In genomic region chr5:73480700-73481099, GRCm38 (mm10) we compare ENCODE assay signal across 8 mouse cellular contexts. TPM values are rescaled to one million over a fixed set of nuclear protein-coding genes. Genes with fewer than 3 reads are reported as not detected.
DNase-seq lines count a peak whose midpoint lies in the region; ATAC-seq and TF ChIP-seq lines count a peak whose summit lies in the region.

Gene Dcun1d4, plus strand, starts transcription at chr5:73481000.

- peaks cover 7% of the 10 kb centered on the region; the same call in 1 of the 2 replicates for H3K4me1 ChIP-seq in testis, adult 2 months (ENCODE audit: control insufficient read depth, insufficient read depth, low read length)
- peaks cover 5% of the 10 kb centered on the region; the same call in 1 of the 2 replicates for H3K4me1 ChIP-seq in forebrain, embryonic 12.5 days
- H3K4me1 ChIP-seq in midbrain, embryonic 16.5 days (ENCODE audit: control insufficient read depth, insufficient read depth, low read length): no peaks in the 10 kb centered on the region

- no peak within 1 kb of the TSS for H3K9ac ChIP-seq in forebrain, embryonic 12.5 days
- H3K9ac ChIP-seq in midbrain, embryonic 16.5 days (ENCODE audit: low read depth, low read length): no peak within 1 kb of the TSS

- 82% methylated on average over 7 of the region's 7 CpGs for WGBS in forebrain, embryonic 12.5 days
- 83% methylated on average over 7 of the region's 7 CpGs for WGBS in midbrain, embryonic 16.5 days

- no peaks in the 10 kb centered on the region for H3K36me3 ChIP-seq in testis, adult 2 months (ENCODE audit: control insufficient read depth, insufficient read depth, low read length)
- H3K36me3 ChIP-seq in forebrain, embryonic 12.5 days (replicated peaks): no peaks in the 10 kb centered on the region
- H3K36me3 ChIP-seq in midbrain, embryonic 16.5 days (ENCODE audit: control insufficient read depth, insufficient read depth, low read length): no peaks in the 10 kb centered on the region

- no peak for TF ChIP-seq CTCF in testis, adult 2 months (IDR thresholded peaks at IDR 0.05; ENCODE audit: control insufficient read depth, insufficient read depth, insufficient replicate concordance, low read depth, low read length)

- no peaks in the 10 kb centered on the region for H3K27me3 ChIP-seq in testis, adult 2 months (ENCODE audit: control insufficient read depth, insufficient read depth, low read length)
- H3K27me3 ChIP-seq in forebrain, embryonic 12.5 days: no peaks in the 10 kb centered on the region
- no peaks in the 10 kb centered on the region for H3K27me3 ChIP-seq in midbrain, embryonic 16.5 days (ENCODE audit: control insufficient read depth, insufficient read depth, low read depth, low read length)

- peak; percentile 54; the same call in 1 of the 2 replicates for TF ChIP-seq POLR2A in testis, adult 2 months (IDR thresholded peaks at IDR 0.05; ENCODE audit: control insufficient read depth, low read depth, low read length)

- ATAC-seq in forebrain, embryonic 12.5 days (ENCODE audit: low FRiP score): no peak
- ATAC-seq in inflammation-experienced regulatory T-cells, adult 6 months: no peak
- no peak for ATAC-seq in midbrain, embryonic 16.5 days

- DNase-seq in testis, postnatal 14 days (ENCODE audit: low spot score): no peak
- no peak for DNase-seq in thymus, postnatal 10 days (ENCODE audit: low spot score in 2 of 2)
- DNase-seq in urinary bladder, adult 18-20 months (ENCODE audit: low spot score in 2 of 2): no peak
- DNase-seq in right cerebral cortex, postnatal 10 days (ENCODE audit: low spot score in 2 of 2): no peak

- peak within 1 kb of the TSS; percentile 71 for H3K4me3 ChIP-seq in testis, adult 2 months (ENCODE audit: control insufficient read depth, low read depth, low read length)
- H3K4me3 ChIP-seq in forebrain, embryonic 12.5 days (replicated peaks): no peak within 1 kb of the TSS
- no peak within 1 kb of the TSS for H3K4me3 ChIP-seq in midbrain, embryonic 16.5 days (ENCODE audit: low read depth, low read length)

- H3K9me3 ChIP-seq in forebrain, embryonic 12.5 days: no peaks in the 10 kb centered on the region
- no peaks in the 10 kb centered on the region for H3K9me3 ChIP-seq in midbrain, embryonic 16.5 days (replicated peaks; ENCODE audit: control insufficient read depth, low read length, poor library complexity, severe bottlenecking)

- no peak within 1 kb of the TSS for H3K27ac ChIP-seq in testis, adult 2 months (ENCODE audit: control insufficient read depth, insufficient read depth, low read depth, low read length)
- no peak within 1 kb of the TSS for H3K27ac ChIP-seq in forebrain, embryonic 12.5 days
- H3K27ac ChIP-seq in midbrain, embryonic 16.5 days (ENCODE audit: low read length): no peak within 1 kb of the TSS

- H3K4me2 ChIP-seq in forebrain, embryonic 12.5 days: no peak within 1 kb of the TSS
- no peak within 1 kb of the TSS for H3K4me2 ChIP-seq in midbrain, embryonic 16.5 days (ENCODE audit: low read length)

RNA-seq across cellular contexts. Expression of gene Dcun1d4, which starts in this region (rescaled TPM):
- polyA plus RNA-seq in testis, adult 2 months (2012; rRNA removed): 37.5 and 44.8 TPM in 2 replicates
- 59.4 and 60.9 TPM in 2 replicates for polyA plus RNA-seq in forebrain, embryonic 12.5 days (2016; fragmentation: Nextera tagmentation; extraction: Ambion mirVana)
- polyA plus RNA-seq in inflammation-experienced regulatory T-cells, adult 6 months (2017; shearing (Covaris generic)): 10 to 100 TPM; 13.4 to 16.6 (median 14.3) TPM
- 51.5 and 56.3 TPM in 2 replicates for polyA plus RNA-seq in midbrain, embryonic 16.5 days (2015; fragmentation: Nextera tagmentation; extraction: Ambion mirVana)
